Mouse (Mus musculus) intestine, embryonic 15.5 days (tissue): ENCODE measurements around the gene Timp2. TPM values are rescaled to one million over a fixed set of nuclear protein-coding genes. Genes with fewer than 3 reads are reported as not detected.

ENCODE experiments used
- ATAC-seq: fragments of 200-750 bp; cut with Nextera tagmentation; 2 replicates; pipeline ENCODE4 v1.8.0; 2017; ENCODE audit warnings: moderate TSS enrichment, moderate library complexity
- H3K27ac ChIP-seq: fragments of 300-500 bp; sonication (generic); 2 replicates; pipeline ENCODE4 v1.5.1; 2015; ENCODE audit warnings: mild to moderate bottlenecking, inconsistent platforms
- H3K27me3 ChIP-seq: fragments of 300-500 bp; sonication (generic); replicated peaks from 2 replicates; pipeline ENCODE4 v1.6.1; 2015; ENCODE audit warnings: inconsistent platforms
- H3K36me3 ChIP-seq: fragments of 300-500 bp; sonication (generic); 2 replicates; pipeline ENCODE4 v1.6.1; 2015; ENCODE audit warnings: inconsistent platforms
- H3K4me1 ChIP-seq: fragments of 300-500 bp; sonication (generic); replicated peaks from 2 replicates; pipeline ENCODE4 v1.6.1; 2015; ENCODE audit warnings: inconsistent platforms
- H3K4me2 ChIP-seq: fragments of 300-500 bp; sonication (generic); replicated peaks from 2 replicates; pipeline ENCODE4 v1.6.1; 2015; ENCODE audit warnings: mild to moderate bottlenecking, inconsistent platforms
- H3K4me3 ChIP-seq: fragments of 300-500 bp; sonication (generic); replicated peaks from 2 replicates; pipeline ENCODE4 v1.5.1; 2015; ENCODE audit warnings: inconsistent platforms
- H3K9ac ChIP-seq: fragments of 300-500 bp; sonication (generic); 2 replicates; pipeline ENCODE4 v1.6.1; 2015; ENCODE audit warnings: inconsistent platforms
- H3K9me3 ChIP-seq: fragments of 300-500 bp; sonication (generic); 2 replicates; pipeline ENCODE4 v1.6.1; 2016; ENCODE audit warnings: inconsistent platforms
- WGBS: fragments of 180-500 bp; shearing (Covaris S2); methylation state at CpG from one replicate; pipeline ENCODE4 v1.1.7; 2015; 5-methylcytosine and 5-hydroxymethylcytosine counted together
- polyA plus RNA-seq: library from polyadenylated mRNA; unstranded; fragments of >200 nt; fragmentation: Nextera tagmentation; extraction: Ambion mirVana; gene quantifications from 2 replicates; pipeline ENCODE4 v1.2.1, GENCODE M21; 2015

Gene Timp2
- polyA plus RNA-seq, 1 experiment from 2014 or later: 60.2 TPM

DNA sequence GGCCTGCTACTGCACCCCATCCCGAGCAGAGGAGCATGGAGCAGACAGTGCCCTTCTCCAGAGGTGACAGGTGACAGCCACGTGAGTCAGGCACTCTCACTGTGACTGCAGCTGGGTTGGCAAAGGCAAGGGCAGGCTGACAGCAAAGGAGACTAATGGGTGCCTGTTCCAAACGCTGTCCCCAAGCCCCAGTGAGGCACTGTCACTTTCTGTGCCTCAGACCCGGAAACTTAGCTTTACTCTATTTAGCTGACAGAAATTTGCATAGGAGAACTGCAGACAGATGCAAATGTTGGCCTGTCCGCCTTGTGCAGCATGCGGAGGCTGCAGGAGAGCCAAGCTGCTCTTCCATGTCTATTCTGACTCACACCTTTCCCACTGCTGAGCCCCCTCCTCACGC is 79.2 kb downstream of the Timp2 start:
- Histone ChIP-seq H3K27me3 (no peaks in the 10 kb centered on the region), H3K27ac (no peak overlapping the region), H3K9ac (no peak overlapping the region), H3K4me1 (no peaks in the 10 kb centered on the region), H3K4me3 (no peak overlapping the region), H3K9me3 (no peaks in the 10 kb centered on the region), H3K4me2 (no peak overlapping the region), H3K36me3 (peaks cover 80% of the 10 kb centered on the region)
- WGBS: 83% methylated on average over 7 of the region's 7 CpGs
- no peak for ATAC-seq

DNA sequence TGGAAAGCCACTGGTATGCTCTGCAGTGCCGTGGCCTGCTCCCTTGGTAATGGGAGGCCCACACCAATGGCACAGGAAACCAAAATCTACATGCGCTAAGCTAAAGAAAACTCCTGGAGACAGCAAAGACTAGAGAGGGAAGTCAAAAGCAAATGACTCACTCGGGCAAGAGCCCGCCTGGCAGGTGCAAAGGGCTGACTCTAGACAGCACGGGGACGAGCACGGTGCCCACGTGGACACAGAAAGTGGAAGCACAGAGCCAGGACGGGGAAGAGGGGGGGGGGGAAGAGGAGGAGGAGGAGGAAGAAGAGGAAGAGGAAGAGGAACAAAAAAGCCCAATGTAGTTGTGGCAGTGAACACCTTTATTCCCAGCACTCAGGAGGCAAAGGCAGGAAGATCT is 80.4 kb downstream of the Timp2 start:
- Histone ChIP-seq H3K27me3 (no peaks in the 10 kb centered on the region), H3K4me1 (no peaks in the 10 kb centered on the region), H3K9ac (no peak overlapping the region), H3K4me3 (no peak overlapping the region), H3K27ac (no peak overlapping the region), H3K4me2 (no peak overlapping the region), H3K9me3 (no peaks in the 10 kb centered on the region), H3K36me3 (peaks cover 80% of the 10 kb centered on the region)
- ATAC-seq: no peak
- 94% methylated on average over 9 of the region's 9 CpGs for WGBS

DNA sequence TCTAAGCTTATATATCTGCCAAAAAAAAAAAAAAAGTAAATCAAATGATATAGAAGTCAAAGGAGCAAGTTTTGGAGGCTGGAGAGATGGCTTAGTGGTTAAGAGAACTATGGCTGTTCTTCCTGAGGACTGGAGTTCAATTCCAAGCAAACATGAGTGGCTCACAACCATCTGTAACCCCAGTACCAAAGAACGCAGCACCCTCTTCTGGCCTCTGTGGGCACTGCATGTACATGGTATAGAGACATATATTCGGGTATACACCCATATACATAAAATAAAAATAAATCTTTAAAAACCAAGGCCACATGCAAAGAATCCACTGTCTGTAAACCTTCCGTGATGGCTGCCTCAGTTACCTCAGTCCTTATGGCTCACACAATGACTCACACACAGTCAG is 85.7 kb downstream of the Timp2 start:
- Histone ChIP-seq H3K36me3 (peaks cover 67% of the 10 kb centered on the region), H3K9ac (no peak overlapping the region), H3K4me2 (no peak overlapping the region), H3K27me3 (no peaks in the 10 kb centered on the region), H3K9me3 (no peaks in the 10 kb centered on the region), H3K27ac (no peak overlapping the region), H3K4me3 (no peak overlapping the region), H3K4me1 (no peaks in the 10 kb centered on the region)
- WGBS: 89% methylated on average over 3 of the region's 3 CpGs
- no peak for ATAC-seq

DNA sequence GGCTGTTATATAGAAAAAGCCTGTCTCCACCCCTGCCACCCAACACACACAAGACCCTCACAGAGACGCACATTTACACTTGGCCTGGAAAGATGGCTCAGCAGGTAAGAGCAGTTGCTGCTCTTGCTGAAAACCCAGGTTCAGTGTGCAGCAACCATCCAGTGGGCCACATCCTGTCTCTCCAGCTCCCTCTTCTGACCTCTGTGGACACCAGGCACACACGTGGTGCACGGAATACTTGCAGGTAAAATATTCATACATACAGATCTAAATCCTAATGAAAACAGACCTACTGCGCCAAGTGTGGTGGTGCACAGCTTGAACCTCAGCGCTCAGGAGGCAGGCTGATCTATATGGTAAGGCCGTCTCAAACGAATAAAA is 88.9 kb downstream of the Timp2 start:
- Histone ChIP-seq H3K4me1 (no peaks in the 10 kb centered on the region), H3K27ac (no peak overlapping the region), H3K36me3 (peaks cover 61% of the 10 kb centered on the region), H3K9ac (no peak overlapping the region), H3K4me2 (no peak overlapping the region), H3K9me3 (no peaks in the 10 kb centered on the region), H3K4me3 (no peak overlapping the region), H3K27me3 (no peaks in the 10 kb centered on the region)
- 84% methylated on average over 7 of the region's 7 CpGs for WGBS
- ATAC-seq: no peak

DNA sequence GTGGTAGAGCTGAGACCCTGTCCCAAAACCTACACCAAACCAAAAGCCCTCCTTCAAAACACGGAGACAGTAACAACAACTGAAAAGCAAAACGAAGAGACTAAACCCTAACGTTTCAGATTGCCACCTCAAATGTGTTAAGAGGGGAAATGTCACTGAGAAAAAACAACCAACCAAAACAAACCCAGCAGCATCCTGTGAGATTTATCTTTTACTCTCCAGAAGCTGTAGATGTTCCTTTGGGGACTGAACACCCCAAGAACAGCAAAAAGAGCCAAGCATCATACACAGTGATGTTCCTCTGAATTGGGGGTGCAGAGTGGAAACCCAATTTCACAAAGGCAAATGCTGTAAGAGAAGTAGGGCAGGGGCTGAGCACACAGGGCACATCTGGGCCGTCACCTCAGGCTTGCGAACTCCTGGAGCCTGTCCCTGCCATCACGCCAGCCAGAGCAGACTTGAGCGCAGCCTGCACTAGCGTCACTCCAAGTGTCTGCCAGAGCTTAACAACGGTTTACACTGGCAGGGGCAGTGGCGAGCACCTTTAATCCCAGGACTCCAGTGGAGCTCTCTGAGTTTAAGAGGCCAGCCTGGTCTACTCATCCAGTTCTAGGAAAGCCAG is 89.4 kb downstream of the Timp2 start:
- no peaks in the 10 kb centered on the region for H3K9me3 ChIP-seq
- WGBS: 87% methylated on average over 10 of the region's 10 CpGs
- H3K9ac ChIP-seq: no peak overlapping the region
- no peak overlapping the region for H3K4me3 ChIP-seq
- no peak overlapping the region for H3K27ac ChIP-seq
- ATAC-seq: no peak
- no peaks in the 10 kb centered on the region for H3K27me3 ChIP-seq
- H3K4me1 ChIP-seq: no peaks in the 10 kb centered on the region
- no peak overlapping the region for H3K4me2 ChIP-seq
- peaks cover 61% of the 10 kb centered on the region for H3K36me3 ChIP-seq

DNA sequence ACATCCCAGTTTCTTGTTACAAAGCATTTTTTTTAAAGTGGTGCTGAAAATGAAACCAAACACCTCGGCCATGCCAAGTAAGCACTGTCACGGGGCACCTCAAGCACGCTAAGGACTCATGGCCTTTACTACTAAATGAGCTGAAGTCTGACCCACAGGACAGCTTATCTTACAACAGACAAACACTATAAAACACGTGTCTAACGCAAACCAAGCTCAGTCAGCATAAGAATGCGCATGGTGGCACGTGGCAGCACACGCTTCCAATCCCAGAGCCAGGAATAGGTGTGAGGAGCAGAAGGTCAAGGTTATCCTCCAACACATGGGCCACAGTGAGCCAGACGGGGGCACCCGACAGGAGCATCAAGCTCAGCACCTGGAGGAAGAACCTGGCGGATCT is 89.9 kb downstream of the Timp2 start:
- peak; percentile 49 for ATAC-seq
- no peak overlapping the region for H3K4me3 ChIP-seq
- H3K4me2 ChIP-seq: no peak overlapping the region
- no peak overlapping the region for H3K9ac ChIP-seq
- no peak overlapping the region for H3K27ac ChIP-seq
- no peaks in the 10 kb centered on the region for H3K9me3 ChIP-seq
- peaks cover 63% of the 10 kb centered on the region for H3K36me3 ChIP-seq
- H3K27me3 ChIP-seq: no peaks in the 10 kb centered on the region
- 80% methylated on average over 11 of the region's 11 CpGs for WGBS
- no peaks in the 10 kb centered on the region for H3K4me1 ChIP-seq

DNA sequence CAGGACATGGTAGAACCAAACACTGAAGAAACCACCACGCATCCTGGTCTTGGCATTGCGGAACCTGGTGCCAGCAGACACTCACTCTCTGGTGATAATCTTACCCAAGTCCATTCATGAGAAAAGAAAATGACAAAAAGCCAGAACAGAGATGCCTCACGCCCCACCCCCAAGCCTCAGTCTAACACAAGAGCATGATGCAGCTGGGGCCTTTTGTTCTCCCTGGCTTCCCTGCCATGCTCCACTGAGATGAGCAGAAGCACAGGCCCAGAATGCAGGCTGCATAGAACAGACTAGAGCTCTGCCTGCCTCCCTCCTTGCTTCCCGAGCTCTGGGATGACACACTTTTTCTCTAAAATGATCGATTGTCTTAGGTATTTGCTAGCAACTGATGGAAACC is 92.4 kb downstream of the Timp2 start:
- H3K27ac ChIP-seq: no peak overlapping the region
- no peak overlapping the region; the same call in 1 of the 2 replicates for H3K9ac ChIP-seq
- no peaks in the 10 kb centered on the region for H3K27me3 ChIP-seq
- WGBS: 92% methylated on average over 5 of the region's 5 CpGs
- H3K9me3 ChIP-seq: no peaks in the 10 kb centered on the region
- H3K4me3 ChIP-seq: no peak overlapping the region
- H3K4me2 ChIP-seq: no peak overlapping the region
- ATAC-seq: no peak
- H3K4me1 ChIP-seq: no peaks in the 10 kb centered on the region
- H3K36me3 ChIP-seq: peaks cover 63% of the 10 kb centered on the region

DNA sequence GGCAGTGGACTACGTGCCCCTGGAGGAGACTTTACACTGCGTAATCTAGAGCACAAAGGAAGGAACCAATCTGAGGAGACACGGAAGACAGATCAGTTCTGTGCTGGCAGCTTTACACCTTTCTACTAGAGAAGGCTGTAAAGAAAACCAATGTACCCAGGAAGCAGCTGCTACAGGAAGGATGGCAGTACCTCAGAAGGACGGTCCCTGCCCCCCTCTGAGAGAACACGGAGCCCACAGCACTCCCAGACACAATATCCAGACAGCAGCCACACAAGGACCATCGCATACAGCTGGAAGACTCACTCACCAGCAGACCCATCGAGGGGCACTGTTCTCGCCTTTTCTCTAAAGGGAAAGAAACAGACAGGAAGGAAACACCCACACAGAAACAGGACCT is 95.5 kb downstream of the Timp2 start:
- no peak overlapping the region for H3K4me2 ChIP-seq
- H3K4me1 ChIP-seq: no peaks in the 10 kb centered on the region
- no peak overlapping the region for H3K9ac ChIP-seq
- no peak overlapping the region for H3K4me3 ChIP-seq
- peaks cover 65% of the 10 kb centered on the region for H3K36me3 ChIP-seq
- H3K27ac ChIP-seq: no peak overlapping the region
- no peak for ATAC-seq
- 91% methylated on average over 8 of the region's 8 CpGs for WGBS
- no peaks in the 10 kb centered on the region for H3K9me3 ChIP-seq
- no peaks in the 10 kb centered on the region for H3K27me3 ChIP-seq

DNA sequence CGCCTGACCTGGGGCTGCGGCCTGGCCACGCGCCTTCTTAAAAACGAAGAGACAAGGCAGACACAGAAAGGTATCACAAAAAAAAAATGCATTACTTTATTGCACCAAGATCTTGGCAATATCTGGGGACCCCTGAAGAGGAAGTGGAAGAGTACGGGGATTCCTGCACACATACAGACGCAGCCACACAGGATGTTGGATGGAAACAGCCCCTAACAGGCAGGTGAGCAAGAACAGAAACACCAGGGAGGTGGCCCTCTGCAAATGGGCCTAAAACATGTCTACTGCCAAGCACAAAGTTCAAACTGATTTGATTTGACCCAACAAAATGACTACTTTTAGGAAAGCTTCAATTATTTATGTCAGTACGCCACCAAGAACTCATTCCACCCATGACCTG is 96.0 kb downstream of the Timp2 start:
- Histone ChIP-seq H3K27ac (no peak overlapping the region), H3K4me1 (peaks cover 3% of the 10 kb centered on the region; the same call in 1 of the 2 replicates), H3K9ac (no peak overlapping the region), H3K9me3 (no peaks in the 10 kb centered on the region), H3K4me3 (no peak overlapping the region), H3K36me3 (peaks cover 60% of the 10 kb centered on the region), H3K27me3 (no peaks in the 10 kb centered on the region), H3K4me2 (no peak overlapping the region)
- ATAC-seq: no peak
- 95% methylated on average over 8 of the region's 8 CpGs for WGBS

DNA sequence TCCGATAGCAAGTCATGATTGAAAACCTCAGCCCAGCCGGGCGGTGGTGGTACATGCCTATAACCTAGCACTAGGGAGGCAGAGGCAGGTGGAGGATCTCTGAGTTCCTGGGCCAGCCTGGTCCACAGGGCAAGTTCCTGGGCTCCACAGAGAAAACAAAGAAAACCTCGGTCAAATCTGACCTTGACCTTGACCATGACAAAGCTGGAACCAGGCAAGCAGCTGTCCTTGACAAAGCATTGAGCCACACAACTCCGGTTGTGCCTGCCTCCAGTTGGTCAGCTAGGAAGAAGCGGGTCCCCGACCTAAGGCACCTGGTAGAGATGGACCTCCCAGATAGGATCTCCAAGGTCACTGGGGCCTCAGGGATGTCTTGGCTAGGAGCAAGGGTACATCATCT is 99.2 kb downstream of the Timp2 start:
- WGBS: 87% methylated on average over 7 of the region's 7 CpGs
- H3K27me3 ChIP-seq: no peaks in the 10 kb centered on the region
- ATAC-seq: no peak
- H3K36me3 ChIP-seq: peaks cover 35% of the 10 kb centered on the region
- H3K27ac ChIP-seq: no peak overlapping the region
- H3K9ac ChIP-seq: no peak overlapping the region
- no peaks in the 10 kb centered on the region for H3K9me3 ChIP-seq
- peaks cover 15% of the 10 kb centered on the region for H3K4me1 ChIP-seq
- H3K4me2 ChIP-seq: no peak overlapping the region
- no peak overlapping the region for H3K4me3 ChIP-seq

DNA sequence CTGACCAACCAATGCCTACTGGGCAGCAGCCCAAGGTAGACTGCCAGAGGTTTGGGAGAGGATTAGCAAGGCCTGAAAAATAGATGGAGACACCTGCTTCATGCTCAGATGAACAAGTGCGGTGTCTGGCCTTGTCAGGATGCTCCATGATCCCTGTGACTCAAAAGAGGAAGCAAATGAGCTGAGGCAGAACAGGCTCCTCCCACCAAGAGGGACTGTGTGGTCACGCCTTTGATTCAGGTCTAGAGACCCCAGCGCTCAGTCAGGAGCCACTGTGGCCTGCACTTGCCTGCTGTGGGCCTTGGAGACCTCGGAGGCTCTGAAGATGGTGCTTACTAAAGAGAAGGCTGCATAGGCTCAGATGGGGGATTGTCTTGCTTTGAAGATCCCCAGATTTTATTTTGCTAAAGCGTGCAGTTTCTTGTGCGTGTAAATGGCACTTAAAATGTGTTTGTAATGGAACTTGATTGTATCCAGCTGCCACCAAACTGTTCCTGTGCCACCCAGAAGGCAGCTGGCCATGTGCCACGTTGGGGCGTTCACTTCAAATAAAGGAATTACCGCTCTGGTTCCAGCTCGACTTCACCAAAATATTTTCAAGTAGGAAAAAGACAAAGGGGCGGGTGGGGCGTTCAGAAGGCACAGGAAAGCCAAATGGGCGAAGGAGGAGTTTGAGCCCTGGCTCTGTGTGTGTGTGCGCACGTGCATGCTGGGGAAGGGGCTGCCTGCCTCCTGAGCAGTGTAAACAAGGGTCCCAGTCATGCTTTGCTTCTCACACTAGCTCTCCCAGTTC is 101.2 kb downstream of the Timp2 start:
- Histone ChIP-seq H3K4me2 (no peak overlapping the region; the same call in 1 of the 2 replicates), H3K4me1 (peaks cover 18% of the 10 kb centered on the region), H3K9me3 (no peaks in the 10 kb centered on the region), H3K9ac (no peak overlapping the region), H3K36me3 (peaks cover 20% of the 10 kb centered on the region), H3K4me3 (no peak overlapping the region), H3K27ac (peak overlapping the region; percentile 60), H3K27me3 (no peaks in the 10 kb centered on the region)
- WGBS: 40% methylated on average over 15 of the region's 15 CpGs
- ATAC-seq: peak; percentile 47

DNA sequence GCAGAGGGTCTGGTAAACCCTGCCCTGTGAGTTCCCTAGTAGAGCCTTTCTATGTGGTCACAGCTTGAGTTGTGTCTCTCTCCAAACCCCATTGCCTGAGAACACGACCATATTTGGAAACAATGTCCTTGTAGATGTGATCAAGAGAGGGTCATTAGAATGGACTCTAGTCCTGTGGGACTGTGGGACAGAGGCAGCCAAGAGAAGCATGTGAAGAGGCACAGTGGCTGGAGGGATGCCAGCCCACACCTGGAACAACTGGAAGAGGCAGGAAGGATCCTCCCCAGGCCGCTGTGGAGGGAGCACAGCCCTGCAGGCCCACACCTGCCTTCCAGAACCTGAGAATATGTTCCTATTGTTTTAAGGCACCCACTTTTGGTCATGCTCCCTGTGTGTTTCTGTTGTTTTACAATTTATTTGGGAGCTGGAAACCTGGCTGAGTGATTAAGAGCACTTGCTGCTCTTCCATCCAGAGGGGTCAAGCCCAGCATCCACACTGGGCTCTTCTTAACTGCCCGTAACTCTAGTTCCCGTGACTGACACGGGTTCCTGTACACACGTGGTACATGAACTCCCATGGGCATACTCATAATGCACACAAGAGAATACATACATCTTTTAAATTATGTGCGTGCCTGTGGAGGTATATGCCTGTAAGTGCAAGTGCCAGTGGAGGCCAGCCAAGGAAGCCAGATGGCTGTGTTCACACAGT is 101.9 kb downstream of the Timp2 start:
- H3K4me1 ChIP-seq: peaks cover 21% of the 10 kb centered on the region
- no peak overlapping the region for H3K4me2 ChIP-seq
- peaks cover 17% of the 10 kb centered on the region for H3K36me3 ChIP-seq
- no peak for ATAC-seq
- no peaks in the 10 kb centered on the region for H3K27me3 ChIP-seq
- peak overlapping the region; percentile 60 for H3K27ac ChIP-seq
- no peaks in the 10 kb centered on the region for H3K9me3 ChIP-seq
- H3K9ac ChIP-seq: no peak overlapping the region
- 86% methylated on average over 7 of the region's 7 CpGs for WGBS
- H3K4me3 ChIP-seq: no peak overlapping the region
